Mouse (Mus musculus) stomach, postnatal 0 days (tissue): Measurements from ENCODE around the gene C2cd5. TPM values are rescaled to one million over a fixed set of nuclear protein-coding genes. Genes with fewer than 3 reads are reported as not detected.
A peak's percentile ranks its signal among the peaks of the same experiment; 100 is the strongest.

ENCODE experiments used
- ATAC-seq: fragments of 200-750 bp; cut with Nextera tagmentation; 2 replicates; pipeline ENCODE4 v1.8.0; 2017; ENCODE audit not compliant: low FRiP score, low TSS enrichment
- DNase-seq: peaks from one replicate; pipeline ENCODE4 v3.0.0-alpha.2; 2016; ENCODE audit warnings: low spot score
- H3K27ac ChIP-seq: fragments of 300-500 bp; sonication (generic); replicated peaks from 2 replicates; pipeline ENCODE4 v1.5.1; 2014; ENCODE audit warnings: mild to moderate bottlenecking, control low read depth
- H3K27me3 ChIP-seq: fragments of 300-500 bp; sonication (generic); 2 replicates; pipeline ENCODE4 v1.6.1; 2014; ENCODE audit warnings: low read length; ENCODE audit not compliant: control insufficient read depth, insufficient read depth
- H3K36me3 ChIP-seq: fragments of 300-500 bp; sonication (generic); 2 replicates; pipeline ENCODE4 v1.6.1; 2014; ENCODE audit warnings: low read length, mixed read lengths; ENCODE audit not compliant: control insufficient read depth, insufficient read depth
- H3K4me1 ChIP-seq: fragments of 300-500 bp; sonication (generic); replicated peaks from 2 replicates; pipeline ENCODE4 v1.6.1; 2014; ENCODE audit warnings: antibody characterized with exemption; ENCODE audit not compliant: control insufficient read depth, insufficient read depth
- H3K4me2 ChIP-seq: fragments of 300-500 bp; sonication (generic); replicated peaks from 2 replicates; pipeline ENCODE4 v1.6.1; 2014; ENCODE audit warnings: low read depth, mild to moderate bottlenecking, control low read depth, moderate library complexity
- H3K4me3 ChIP-seq: fragments of 300-500 bp; sonication (generic); 2 replicates; pipeline ENCODE4 v1.5.1; 2014; ENCODE audit warnings: low read depth, low read length, control low read depth
- H3K9ac ChIP-seq: fragments of 300-500 bp; sonication (generic); 2 replicates; pipeline ENCODE4 v1.6.1; 2014; ENCODE audit warnings: mild to moderate bottlenecking, low read length, control low read depth, mixed read lengths
- H3K9me3 ChIP-seq: fragments of 300-500 bp; sonication (generic); 2 replicates; pipeline ENCODE4 v1.6.1; 2016; ENCODE audit warnings: low read length; ENCODE audit not compliant: control insufficient read depth
- CTCF ChIP-seq: IDR thresholded peaks from 2 replicates; pipeline ENCODE4 v1.5.1; 2016; ENCODE audit warnings: antibody characterized with exemption, low read depth, mild to moderate bottlenecking, moderate library complexity
- EP300 ChIP-seq: optimal IDR thresholded peaks from 2 replicates; pipeline ENCODE3; 2016; ENCODE audit warnings: antibody characterized with exemption
- WGBS: fragments of 180-500 bp; shearing (Covaris S2); extraction: QIAGEN DNeasy Blood & Tissue Kit; methylation state at CpG from one replicate; pipeline ENCODE4 v1.1.7; 2014; 5-methylcytosine and 5-hydroxymethylcytosine counted together
- polyA plus RNA-seq: library from polyadenylated mRNA; unstranded; fragments of >200 nt; fragmentation: Nextera tagmentation; extraction: Ambion mirVana; gene quantifications from 2 replicates; pipeline ENCODE4 v1.2.1, GENCODE M21; 2015

The C2cd5 gene
- polyA plus RNA-seq, 1 experiment from 2014 or later = 7.7 TPM

GRCm38 (mm10) chr6:143034503-143034902, 65.4 kb downstream of the C2cd5 start:
- Histone ChIP-seq H3K4me3 (no peak overlapping the region), H3K4me2 (no peak overlapping the region), H3K9me3 (no peaks in the 10 kb centered on the region), H3K27ac (no peak overlapping the region), H3K9ac (no peak overlapping the region), H3K27me3 (no peaks in the 10 kb centered on the region), H3K4me1 (no peaks in the 10 kb centered on the region), H3K36me3 (peaks cover 6% of the 10 kb centered on the region; the same call in 1 of the 2 replicates)
- no peak for TF ChIP-seq CTCF
- no peak for TF ChIP-seq EP300
- no peak for DNase-seq
- ATAC-seq = no peak
- WGBS = 83% methylated on average over 2 of the region's 2 CpGs

DNA sequence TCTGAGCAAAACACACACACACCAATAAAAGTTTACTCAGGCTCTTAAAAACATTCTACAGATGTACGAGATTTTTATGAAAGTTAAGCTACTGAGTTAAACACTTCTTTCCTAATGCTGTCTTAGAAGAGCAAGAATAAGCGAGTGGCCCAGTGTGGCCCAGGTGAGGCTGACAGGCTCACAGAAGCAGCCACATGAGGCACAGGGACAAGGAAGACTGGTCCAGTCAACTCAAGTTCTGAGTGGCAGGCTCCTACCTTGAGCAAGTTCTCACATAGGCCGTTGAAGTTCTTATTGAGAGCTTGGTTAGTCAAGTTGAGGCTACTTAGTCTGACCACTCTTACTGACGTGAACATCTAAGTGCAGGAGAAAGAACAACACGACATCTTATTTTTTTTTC, 69.4 kb downstream of the C2cd5 start:
- 89% methylated on average over 5 of the region's 5 CpGs for WGBS
- Histone ChIP-seq H3K4me2 (no peak overlapping the region), H3K9me3 (no peaks in the 10 kb centered on the region), H3K36me3 (peaks cover 2% of the 10 kb centered on the region; the same call in 1 of the 2 replicates), H3K9ac (no peak overlapping the region), H3K4me1 (no peaks in the 10 kb centered on the region), H3K27me3 (no peaks in the 10 kb centered on the region), H3K4me3 (no peak overlapping the region), H3K27ac (no peak overlapping the region)
- TF ChIP-seq EP300 = no peak
- ATAC-seq (no peak), DNase-seq (no peak)

GRCm38 (mm10) chr6:143027896-143028295, 72.0 kb downstream of the C2cd5 start:
- H3K4me3 ChIP-seq = no peak overlapping the region

DNA sequence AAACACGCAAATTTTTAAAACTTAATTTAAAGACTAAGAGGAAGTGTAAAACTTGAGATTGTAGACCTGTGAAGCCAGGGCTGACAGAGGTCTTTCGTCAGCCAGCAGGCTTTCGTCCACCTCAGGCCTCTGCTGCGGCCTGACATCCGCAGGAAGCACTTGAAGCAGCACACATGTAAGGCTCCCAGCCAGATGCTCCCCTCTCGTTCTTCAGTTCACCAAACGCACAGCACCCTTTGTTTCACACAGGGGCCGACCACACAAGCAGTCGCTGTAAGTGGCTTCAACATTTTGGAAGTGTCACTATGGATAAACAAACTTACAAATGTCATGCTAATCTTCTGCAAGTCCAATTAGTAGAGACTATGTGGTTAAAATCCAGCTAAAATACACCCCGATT, 72.5 kb downstream of the C2cd5 start:
- no peak for TF ChIP-seq EP300
- no peak for TF ChIP-seq CTCF
- Histone ChIP-seq H3K27me3 (no peaks in the 10 kb centered on the region), H3K4me1 (no peaks in the 10 kb centered on the region), H3K9ac (no peak overlapping the region), H3K4me2 (no peak overlapping the region), H3K36me3 (peaks cover 2% of the 10 kb centered on the region; the same call in 1 of the 2 replicates), H3K4me3 (no peak overlapping the region), H3K9me3 (no peaks in the 10 kb centered on the region), H3K27ac (no peak overlapping the region)
- DNase-seq (peak; percentile 14), ATAC-seq (no peak)
- 64% methylated on average over 10 of the region's 10 CpGs for WGBS

More at GRCm38 (mm10) chr6:143027896-143028295, 72.0 kb downstream of the C2cd5 start:
- H3K4me1 ChIP-seq = no peaks in the 10 kb centered on the region
- no peak overlapping the region for H3K4me2 ChIP-seq
- ATAC-seq = no peak
- 88% methylated on average over 4 of the region's 4 CpGs for WGBS
- no peak for TF ChIP-seq EP300
- no peak for TF ChIP-seq CTCF
- H3K27ac ChIP-seq = no peak overlapping the region
- no peak overlapping the region for H3K9ac ChIP-seq
- no peaks in the 10 kb centered on the region for H3K27me3 ChIP-seq
- peaks cover 2% of the 10 kb centered on the region; the same call in 1 of the 2 replicates for H3K36me3 ChIP-seq
- DNase-seq = peak; percentile 4
- H3K9me3 ChIP-seq = no peaks in the 10 kb centered on the region

- Histone ChIP-seq H3K4me2 (no peak overlapping the region), H3K36me3 (no peaks in the 10 kb centered on the region), H3K27ac (no peak overlapping the region), H3K9me3 (no peaks in the 10 kb centered on the region), H3K27me3 (no peaks in the 10 kb centered on the region), H3K4me1 (no peaks in the 10 kb centered on the region), H3K9ac (no peak overlapping the region), H3K4me3 (no peak overlapping the region)
- TF ChIP-seq EP300 = no peak
- TF ChIP-seq CTCF = no peak
- 73% methylated on average over 6 of the region's 6 CpGs for WGBS
- no peak for DNase-seq
- no peak for ATAC-seq
Measured at GRCm38 (mm10) chr6:143023691-143024090, 76.2 kb downstream of the C2cd5 start.

- Histone ChIP-seq H3K9me3 (no peaks in the 10 kb centered on the region), H3K36me3 (peaks cover under 1% of the 10 kb centered on the region; the same call in 1 of the 2 replicates), H3K4me3 (no peak overlapping the region), H3K4me1 (no peaks in the 10 kb centered on the region), H3K27ac (no peak overlapping the region), H3K4me2 (no peak overlapping the region), H3K9ac (no peak overlapping the region), H3K27me3 (no peaks in the 10 kb centered on the region)
- ATAC-seq (no peak), DNase-seq (no peak)
- TF ChIP-seq CTCF = no peak
- no peak for TF ChIP-seq EP300
- WGBS = 89% methylated on average over 8 of the region's 8 CpGs
Measured at GRCm38 (mm10) chr6:143021756-143022155, 78.2 kb downstream of the C2cd5 start.
